Mouse (Mus musculus) urinary bladder, adult 18-20 months (tissue): ENCODE data around the gene Zic1.

Experiments
- DNase-seq, 2 experiments: peaks; one replicate each; pipeline ENCODE4 v3.0.0; 2022; ENCODE audit warnings: low spot score in 2 of 2, mixed read lengths in 2 of 2

The Zic1 gene

GRCm38 (mm10) chr9:91384693-91385560, 19.3 kb upstream of the Zic1 start:
- no peak for DNase-seq

GRCm38 (mm10) chr9:91384136-91384500, 18.5 kb upstream of the Zic1 start:
- no peak for DNase-seq

- DNase-seq, result no peak
Measured at GRCm38 (mm10) chr9:91383441-91384135, 18.0 kb upstream of the Zic1 start.

- DNase-seq, result no peak
Measured at GRCm38 (mm10) chr9:91382471-91383255, 17.1 kb upstream of the Zic1 start.

GRCm38 (mm10) chr9:91382111-91382379, 16.4 kb upstream of the Zic1 start:
- DNase-seq, result no peak

GRCm38 (mm10) chr9:91381284-91382110, 15.9 kb upstream of the Zic1 start:
- DNase-seq, result no peak

- DNase-seq, result no peak
Measured at GRCm38 (mm10) chr9:91380458-91380914, 14.9 kb upstream of the Zic1 start.

- no peak for DNase-seq
Measured at GRCm38 (mm10) chr9:91379781-91380457, 14.3 kb upstream of the Zic1 start.

GRCm38 (mm10) chr9:91379300-91379635, 13.7 kb upstream of the Zic1 start:
- DNase-seq, result no peak

- DNase-seq, result no peak
Measured at GRCm38 (mm10) chr9:91378411-91379299, 13.0 kb upstream of the Zic1 start.

- no peak for DNase-seq
Measured at GRCm38 (mm10) chr9:91377873-91378150, 12.2 kb upstream of the Zic1 start.

- DNase-seq, result no peak
Measured at GRCm38 (mm10) chr9:91377036-91377872, 11.6 kb upstream of the Zic1 start.

- DNase-seq, result no peak
Measured at GRCm38 (mm10) chr9:91374665-91375064, 9.1 kb upstream of the Zic1 start.

- no peak for DNase-seq
Measured at GRCm38 (mm10) chr9:91373811-91374575, 8.4 kb upstream of the Zic1 start.

GRCm38 (mm10) chr9:91371608-91372007, 6.0 kb upstream of the Zic1 start:
- DNase-seq, result no peak

GRCm38 (mm10) chr9:91371011-91371410, 5.4 kb upstream of the Zic1 start:
- no peak for DNase-seq

GRCm38 (mm10) chr9:91370191-91370708, 4.6 kb upstream of the Zic1 start:
- DNase-seq, result no peak

- no peak for DNase-seq
Measured at GRCm38 (mm10) chr9:91369293-91369991, 3.8 kb upstream of the Zic1 start.
